Mouse (Mus musculus) hindbrain, embryonic 14.5 days (tissue): Measurements from ENCODE around the gene Ppm1b. TPM values are rescaled to one million over a fixed set of nuclear protein-coding genes. Genes with fewer than 3 reads are reported as not detected.

Source experiments
- ATAC-seq: fragments of 200-750 bp; cut with Nextera tagmentation; 2 replicates; pipeline ENCODE4 v1.8.0; 2017; ENCODE audit warnings: moderate number of reproducible peaks, mild to moderate bottlenecking, moderate TSS enrichment, moderate library complexity; ENCODE audit not compliant: low FRiP score
- DNase-seq: peaks from one replicate; pipeline ENCODE4 v3.0.0-alpha.2; 2015; ENCODE audit warnings: low spot score
- H3K27ac ChIP-seq: fragments of 300-500 bp; sonication (generic); 2 replicates; pipeline ENCODE4 v1.5.1; 2014; ENCODE audit warnings: mild to moderate bottlenecking, moderate library complexity
- H3K27me3 ChIP-seq: fragments of 300-500 bp; sonication (generic); 2 replicates; pipeline ENCODE4 v1.6.1; 2014; ENCODE audit warnings: mild to moderate bottlenecking, low read length, mixed read lengths; ENCODE audit not compliant: control insufficient read depth, insufficient read depth
- H3K36me3 ChIP-seq: fragments of 300-500 bp; sonication (generic); replicated peaks from 2 replicates; pipeline ENCODE4 v1.6.1; 2014; ENCODE audit not compliant: control insufficient read depth, insufficient read depth
- H3K4me1 ChIP-seq: fragments of 300-500 bp; sonication (generic); replicated peaks from 2 replicates; pipeline ENCODE4 v1.6.1; 2014; ENCODE audit warnings: antibody characterized with exemption, low read length, mixed read lengths; ENCODE audit not compliant: control insufficient read depth, insufficient read depth
- H3K4me2 ChIP-seq: fragments of 300-500 bp; sonication (generic); replicated peaks from 2 replicates; pipeline ENCODE4 v1.6.1; 2014; ENCODE audit warnings: mild to moderate bottlenecking, moderate library complexity
- H3K4me3 ChIP-seq: fragments of 300-500 bp; sonication (generic); replicated peaks from 2 replicates; pipeline ENCODE4 v1.5.1; 2014; ENCODE audit warnings: mild to moderate bottlenecking, low read length
- H3K9ac ChIP-seq: fragments of 300-500 bp; sonication (generic); 2 replicates; pipeline ENCODE4 v1.6.1; 2014
- H3K9me3 ChIP-seq: fragments of 300-500 bp; sonication (generic); 2 replicates; pipeline ENCODE4 v1.6.1; 2016; ENCODE audit warnings: low read length; ENCODE audit not compliant: control insufficient read depth
- WGBS: fragments of 180-500 bp; shearing (Covaris S2); extraction: QIAGEN DNeasy Blood & Tissue Kit; methylation state at CpG from one replicate; pipeline ENCODE4 v1.1.7; 2014; 5-methylcytosine and 5-hydroxymethylcytosine counted together
- polyA plus RNA-seq: library from polyadenylated mRNA; unstranded; fragments of >200 nt; fragmentation: Nextera tagmentation; extraction: Ambion mirVana; gene quantifications from 2 replicates; pipeline ENCODE4 v1.2.1, GENCODE M21; 2014

Ppm1b gene
- polyA plus RNA-seq, 1 experiment from 2014 or later = 85.9 TPM

GRCm38 (mm10) chr17:85040913-85041312 is 84.4 kb downstream of the Ppm1b start:
- H3K4me1 ChIP-seq = no peaks in the 10 kb centered on the region
- DNase-seq (no peak), ATAC-seq (no peak)
- H3K4me3 ChIP-seq = no peak overlapping the region
- no peak overlapping the region for H3K4me2 ChIP-seq
- no peak overlapping the region for H3K27ac ChIP-seq
- no peaks in the 10 kb centered on the region for H3K27me3 ChIP-seq
- H3K9ac ChIP-seq = no peak overlapping the region
- 78% methylated on average over 7 of the region's 7 CpGs for WGBS
- H3K36me3 ChIP-seq = no peaks in the 10 kb centered on the region
- H3K9me3 ChIP-seq = no peaks in the 10 kb centered on the region

GRCm38 (mm10) chr17:85042419-85042818 is 85.9 kb downstream of the Ppm1b start:
- H3K27me3 ChIP-seq = no peaks in the 10 kb centered on the region
- H3K9ac ChIP-seq = no peak overlapping the region
- DNase-seq (no peak), ATAC-seq (no peak)
- H3K4me1 ChIP-seq = no peaks in the 10 kb centered on the region
- no peak overlapping the region for H3K4me2 ChIP-seq
- WGBS = 61% methylated on average over 6 of the region's 6 CpGs
- H3K27ac ChIP-seq = no peak overlapping the region
- no peaks in the 10 kb centered on the region for H3K9me3 ChIP-seq
- no peaks in the 10 kb centered on the region for H3K36me3 ChIP-seq
- H3K4me3 ChIP-seq = no peak overlapping the region

GRCm38 (mm10) chr17:85043404-85043816 is 86.9 kb downstream of the Ppm1b start:
- no peaks in the 10 kb centered on the region for H3K4me1 ChIP-seq
- no peaks in the 10 kb centered on the region for H3K9me3 ChIP-seq
- DNase-seq (no peak), ATAC-seq (no peak)
- H3K9ac ChIP-seq = no peak overlapping the region
- no peaks in the 10 kb centered on the region for H3K27me3 ChIP-seq
- H3K4me3 ChIP-seq = no peak overlapping the region
- H3K36me3 ChIP-seq = no peaks in the 10 kb centered on the region
- 85% methylated on average over 6 of the region's 6 CpGs for WGBS
- no peak overlapping the region for H3K27ac ChIP-seq
- no peak overlapping the region for H3K4me2 ChIP-seq

GRCm38 (mm10) chr17:85044466-85044865 is 87.9 kb downstream of the Ppm1b start:
- Histone ChIP-seq H3K27ac (no peak overlapping the region), H3K27me3 (no peaks in the 10 kb centered on the region), H3K9ac (no peak overlapping the region), H3K36me3 (no peaks in the 10 kb centered on the region), H3K4me1 (no peaks in the 10 kb centered on the region), H3K4me2 (no peak overlapping the region), H3K9me3 (no peaks in the 10 kb centered on the region), H3K4me3 (no peak overlapping the region)
- WGBS = 91% methylated on average over 5 of the region's 5 CpGs
- DNase-seq (no peak), ATAC-seq (no peak)

GRCm38 (mm10) chr17:85045160-85045559 is 88.6 kb downstream of the Ppm1b start:
- H3K9me3 ChIP-seq = no peaks in the 10 kb centered on the region
- H3K4me3 ChIP-seq = no peak overlapping the region

GRCm38 (mm10) chr17:85048379-85048778 is 91.8 kb downstream of the Ppm1b start:
- no peaks in the 10 kb centered on the region for H3K36me3 ChIP-seq
- DNase-seq (no peak), ATAC-seq (no peak)
- no peaks in the 10 kb centered on the region for H3K27me3 ChIP-seq
- no peak overlapping the region for H3K4me3 ChIP-seq
- H3K4me2 ChIP-seq = no peak overlapping the region
- H3K4me1 ChIP-seq = no peaks in the 10 kb centered on the region
- no peak overlapping the region for H3K27ac ChIP-seq
- H3K9me3 ChIP-seq = no peaks in the 10 kb centered on the region
- H3K9ac ChIP-seq = no peak overlapping the region
- WGBS = 95% methylated on average over 5 of the region's 5 CpGs

More at GRCm38 (mm10) chr17:85045160-85045559, 88.6 kb downstream of the Ppm1b start:
- DNase-seq (no peak), ATAC-seq (no peak)
- no peaks in the 10 kb centered on the region for H3K27me3 ChIP-seq
- no peak overlapping the region for H3K27ac ChIP-seq
- no peaks in the 10 kb centered on the region for H3K4me1 ChIP-seq
- H3K36me3 ChIP-seq = no peaks in the 10 kb centered on the region
- no peak overlapping the region for H3K4me2 ChIP-seq
- WGBS = 90% methylated on average over 12 of the region's 12 CpGs
- no peak overlapping the region for H3K9ac ChIP-seq

- Histone ChIP-seq H3K4me1 (no peaks in the 10 kb centered on the region), H3K36me3 (peaks cover 11% of the 10 kb centered on the region), H3K27ac (no peak overlapping the region), H3K9ac (no peak overlapping the region), H3K9me3 (no peaks in the 10 kb centered on the region), H3K4me2 (no peak overlapping the region), H3K4me3 (no peak overlapping the region), H3K27me3 (no peaks in the 10 kb centered on the region)
- 93% methylated on average over 7 of the region's 7 CpGs for WGBS
- DNase-seq (no peak), ATAC-seq (no peak)
Observed at GRCm38 (mm10) chr17:85058276-85058675, 101.7 kb downstream of the Ppm1b start.

GRCm38 (mm10) chr17:85059136-85059535 is 102.6 kb downstream of the Ppm1b start:
- Histone ChIP-seq H3K27ac (no peak overlapping the region), H3K27me3 (no peaks in the 10 kb centered on the region), H3K9me3 (no peaks in the 10 kb centered on the region), H3K9ac (no peak overlapping the region), H3K4me2 (no peak overlapping the region), H3K4me1 (no peaks in the 10 kb centered on the region), H3K4me3 (no peak overlapping the region), H3K36me3 (peaks cover 19% of the 10 kb centered on the region)
- DNase-seq = no peak
- WGBS = 84% methylated on average over 6 of the region's 6 CpGs
- ATAC-seq = no peak

- no peak overlapping the region for H3K4me3 ChIP-seq
- no peak for ATAC-seq
- no peaks in the 10 kb centered on the region for H3K27me3 ChIP-seq
- peaks cover 64% of the 10 kb centered on the region for H3K36me3 ChIP-seq
- DNase-seq = no peak
- H3K4me2 ChIP-seq = no peak overlapping the region
- no peaks in the 10 kb centered on the region for H3K4me1 ChIP-seq
- H3K9ac ChIP-seq = no peak overlapping the region
- WGBS = 89% methylated on average over 7 of the region's 7 CpGs
- H3K27ac ChIP-seq = no peak overlapping the region
- H3K9me3 ChIP-seq = no peaks in the 10 kb centered on the region
Observed at GRCm38 (mm10) chr17:85063560-85063959, 107.0 kb downstream of the Ppm1b start.

- Histone ChIP-seq H3K9ac (no peak overlapping the region), H3K4me1 (no peaks in the 10 kb centered on the region), H3K4me3 (no peak overlapping the region), H3K27me3 (no peaks in the 10 kb centered on the region), H3K9me3 (no peaks in the 10 kb centered on the region), H3K4me2 (no peak overlapping the region), H3K27ac (no peak overlapping the region), H3K36me3 (peaks cover 98% of the 10 kb centered on the region)
- ATAC-seq (no peak), DNase-seq (no peak)
- WGBS = 95% methylated on average over 7 of the region's 7 CpGs
Observed at GRCm38 (mm10) chr17:85067331-85067730, 110.8 kb downstream of the Ppm1b start.
